Mouse (Mus musculus) heart, postnatal 0 days (tissue): ENCODE results near the gene Pole2. TPM values are rescaled to one million over a fixed set of nuclear protein-coding genes. Genes with fewer than 3 reads are reported as not detected.

Source experiments
- ATAC-seq: fragments of 200-750 bp; cut with Nextera tagmentation; 2 replicates; pipeline ENCODE4 v1.8.0; 2017; ENCODE audit warnings: low read depth, moderate number of reproducible peaks, moderate library complexity; ENCODE audit not compliant: insufficient read depth
- DNase-seq: peaks from one replicate; pipeline ENCODE4 v3.0.0-alpha.2; 2016; ENCODE audit warnings: low spot score
- H3K27ac ChIP-seq: fragments of 300-500 bp; sonication (generic); 2 replicates; pipeline ENCODE4 v1.5.1; 2014; ENCODE audit warnings: low read depth, mild to moderate bottlenecking
- H3K27me3 ChIP-seq: fragments of 300-500 bp; sonication (generic); 2 replicates; pipeline ENCODE4 v1.6.1; 2014; ENCODE audit warnings: low read length, mixed read lengths; ENCODE audit not compliant: control insufficient read depth, insufficient read depth
- H3K36me3 ChIP-seq: fragments of 300-500 bp; sonication (generic); replicated peaks from 2 replicates; pipeline ENCODE4 v1.6.1; 2014; ENCODE audit warnings: low read length, mixed read lengths; ENCODE audit not compliant: control insufficient read depth, insufficient read depth
- H3K4me1 ChIP-seq: fragments of 300-500 bp; sonication (generic); 2 replicates; pipeline ENCODE4 v1.6.1; 2014; ENCODE audit warnings: antibody characterized with exemption; ENCODE audit not compliant: control insufficient read depth, insufficient read depth
- H3K4me2 ChIP-seq: fragments of 300-500 bp; sonication (generic); 2 replicates; pipeline ENCODE4 v1.6.1; 2014; ENCODE audit warnings: low read depth, mild to moderate bottlenecking, low read length, moderate library complexity
- H3K4me3 ChIP-seq: fragments of 300-500 bp; sonication (generic); 2 replicates; pipeline ENCODE4 v1.5.1; 2014; ENCODE audit warnings: low read depth, low read length
- H3K9ac ChIP-seq: fragments of 300-500 bp; sonication (generic); replicated peaks from 2 replicates; pipeline ENCODE4 v1.6.1; 2014; ENCODE audit warnings: low read depth, low read length, mixed read lengths
- H3K9me3 ChIP-seq: fragments of 300-500 bp; sonication (generic); replicated peaks from 2 replicates; pipeline ENCODE4 v1.6.1; 2016; ENCODE audit warnings: low read length; ENCODE audit not compliant: control insufficient read depth
- CTCF ChIP-seq: IDR thresholded peaks from 2 replicates; pipeline ENCODE4 v1.5.1; 2016; ENCODE audit warnings: antibody characterized with exemption, control low read depth, low read depth
- EP300 ChIP-seq: IDR thresholded peaks from 2 replicates; pipeline ENCODE4 v1.6.1; 2016; ENCODE audit warnings: antibody characterized with exemption, low read depth
- WGBS: fragments of 180-500 bp; shearing (Covaris S2); extraction: QIAGEN DNeasy Blood & Tissue Kit; methylation state at CpG from one replicate; pipeline ENCODE4 v1.1.7; 2014; 5-methylcytosine and 5-hydroxymethylcytosine counted together
- polyA plus RNA-seq: library from polyadenylated mRNA; unstranded; fragments of >200 nt; fragmentation: Nextera tagmentation; extraction: Ambion mirVana; gene quantifications from 2 replicates; pipeline ENCODE4 v1.2.1, GENCODE M21; 2015
- total RNA-seq: library from RNA; depleted of rRNA; stranded (reverse); fragments of >200 nt; gene quantifications from 2 replicates; pipeline ENCODE4 v1.2.3, GENCODE M21; 2014; ENCODE audit warnings: low replicate concordance

Pole2 gene
- total and polyA plus RNA-seq, 2 experiments from 2014 or later: 0.88 to 5.0 TPM

DNA sequence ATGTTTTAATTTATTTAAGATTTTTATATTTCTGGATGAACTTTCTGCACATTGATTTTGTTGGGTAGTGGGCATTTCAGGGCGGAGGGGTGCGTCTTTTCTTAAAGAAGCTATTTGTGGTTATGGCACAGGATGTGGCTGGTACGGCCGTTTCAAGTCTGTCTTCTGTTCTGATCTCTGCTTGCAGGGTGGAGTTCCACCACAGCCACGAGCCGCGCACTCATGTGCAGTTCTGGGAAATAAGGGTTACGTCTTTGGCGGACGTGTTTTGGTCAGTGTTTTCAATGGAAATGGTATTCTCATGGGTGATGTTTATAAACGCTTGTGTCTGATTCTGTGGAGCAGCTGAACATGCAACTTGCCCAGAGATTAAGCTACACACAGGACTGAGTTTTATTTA, 29.8 kb upstream of the Pole2 start:
- Histone ChIP-seq H3K4me1 (no peaks in the 10 kb centered on the region), H3K4me3 (no peak overlapping the region), H3K36me3 (no peaks in the 10 kb centered on the region), H3K9me3 (no peaks in the 10 kb centered on the region), H3K9ac (no peak overlapping the region), H3K27ac (no peak overlapping the region), H3K4me2 (no peak overlapping the region), H3K27me3 (no peaks in the 10 kb centered on the region)
- ATAC-seq: no peak
- TF ChIP-seq EP300 (no peak), CTCF (no peak)
- no peak for DNase-seq
- 84% methylated on average over 11 of the region's 11 CpGs for WGBS

DNA sequence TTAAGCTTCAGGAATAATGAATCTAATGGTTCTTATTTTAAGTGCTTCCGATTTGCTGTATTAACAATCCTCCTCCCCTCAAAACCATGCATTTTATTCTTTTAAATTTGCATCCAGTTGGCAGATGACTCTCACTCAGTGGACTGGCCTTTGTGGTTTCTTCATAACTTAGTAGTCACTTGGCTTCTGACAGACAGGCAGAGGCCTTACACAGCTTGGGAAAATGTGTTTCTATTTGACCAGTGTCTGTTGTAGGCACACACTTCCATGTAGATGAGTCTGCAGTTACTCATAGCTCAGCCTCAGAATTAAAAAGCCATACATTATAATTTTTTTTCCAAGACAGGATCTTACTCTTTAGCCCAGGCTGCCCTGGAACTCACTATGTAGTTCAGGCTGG, 25.8 kb upstream of the Pole2 start:
- H3K9ac ChIP-seq: no peak overlapping the region
- no peak overlapping the region for H3K4me2 ChIP-seq
- DNase-seq: no peak
- no peak for ATAC-seq
- WGBS: 86% methylated on average over 1 of the region's 1 CpGs
- TF ChIP-seq EP300: no peak
- no peak for TF ChIP-seq CTCF
- no peaks in the 10 kb centered on the region for H3K27me3 ChIP-seq
- H3K36me3 ChIP-seq: peaks cover 4% of the 10 kb centered on the region
- H3K9me3 ChIP-seq: no peaks in the 10 kb centered on the region
- H3K4me3 ChIP-seq: no peak overlapping the region
- H3K4me1 ChIP-seq: no peaks in the 10 kb centered on the region
- no peak overlapping the region for H3K27ac ChIP-seq

DNA sequence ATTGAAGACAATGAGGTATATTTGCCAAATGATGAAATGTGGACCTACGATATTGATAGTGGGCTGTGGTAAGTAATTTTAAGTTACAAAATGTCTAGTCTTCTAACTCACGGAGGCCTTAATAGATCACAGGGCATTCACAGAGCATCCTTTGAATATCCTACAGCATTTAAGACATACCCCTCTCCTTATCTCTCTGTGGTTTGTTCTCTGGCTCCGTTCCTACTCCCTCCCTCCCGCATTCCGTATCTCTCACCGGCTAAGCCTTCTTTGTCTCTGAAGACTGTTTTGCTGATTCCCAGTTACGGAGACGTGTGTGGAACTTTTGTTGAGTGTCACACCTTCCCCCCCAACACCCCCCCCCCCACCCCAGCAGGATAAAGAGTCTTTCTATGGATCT, 22.8 kb upstream of the Pole2 start:
- no peak overlapping the region for H3K9ac ChIP-seq
- H3K4me2 ChIP-seq: no peak overlapping the region
- H3K4me3 ChIP-seq: no peak overlapping the region
- no peak overlapping the region for H3K27ac ChIP-seq
- WGBS: 34% methylated on average over 8 of the region's 8 CpGs
- H3K4me1 ChIP-seq: no peaks in the 10 kb centered on the region
- peaks cover 4% of the 10 kb centered on the region for H3K36me3 ChIP-seq
- TF ChIP-seq CTCF (no peak), EP300 (no peak)
- no peaks in the 10 kb centered on the region for H3K9me3 ChIP-seq
- ATAC-seq: no peak
- no peaks in the 10 kb centered on the region for H3K27me3 ChIP-seq
- DNase-seq: no peak

DNA sequence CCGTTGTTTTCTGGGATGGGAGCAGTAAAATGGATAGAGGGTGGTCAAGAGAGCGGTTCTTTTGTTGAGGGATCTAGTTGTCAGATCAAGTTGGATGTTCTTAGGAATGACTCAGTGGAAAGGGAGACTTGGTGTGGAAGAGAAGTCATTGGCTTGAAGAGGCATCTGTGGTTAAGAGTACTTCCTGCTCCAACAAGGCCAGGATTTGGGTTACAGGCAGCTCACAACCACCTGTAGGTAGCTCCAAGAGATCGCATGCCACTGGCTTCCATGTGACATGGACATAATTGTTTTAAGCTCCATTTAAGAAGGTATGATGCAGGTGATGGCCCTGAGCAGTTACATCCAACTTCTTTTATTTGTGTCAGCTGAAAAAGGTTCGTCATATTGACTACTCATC, 21.8 kb upstream of the Pole2 start:
- Histone ChIP-seq H3K36me3 (peaks cover 4% of the 10 kb centered on the region), H3K9ac (no peak overlapping the region), H3K9me3 (no peaks in the 10 kb centered on the region), H3K27me3 (no peaks in the 10 kb centered on the region), H3K27ac (no peak overlapping the region), H3K4me1 (no peaks in the 10 kb centered on the region), H3K4me3 (no peak overlapping the region), H3K4me2 (no peak overlapping the region)
- no peak for ATAC-seq
- WGBS: 88% methylated on average over 4 of the region's 4 CpGs
- DNase-seq: no peak
- no peak for TF ChIP-seq CTCF
- TF ChIP-seq EP300: no peak

DNA sequence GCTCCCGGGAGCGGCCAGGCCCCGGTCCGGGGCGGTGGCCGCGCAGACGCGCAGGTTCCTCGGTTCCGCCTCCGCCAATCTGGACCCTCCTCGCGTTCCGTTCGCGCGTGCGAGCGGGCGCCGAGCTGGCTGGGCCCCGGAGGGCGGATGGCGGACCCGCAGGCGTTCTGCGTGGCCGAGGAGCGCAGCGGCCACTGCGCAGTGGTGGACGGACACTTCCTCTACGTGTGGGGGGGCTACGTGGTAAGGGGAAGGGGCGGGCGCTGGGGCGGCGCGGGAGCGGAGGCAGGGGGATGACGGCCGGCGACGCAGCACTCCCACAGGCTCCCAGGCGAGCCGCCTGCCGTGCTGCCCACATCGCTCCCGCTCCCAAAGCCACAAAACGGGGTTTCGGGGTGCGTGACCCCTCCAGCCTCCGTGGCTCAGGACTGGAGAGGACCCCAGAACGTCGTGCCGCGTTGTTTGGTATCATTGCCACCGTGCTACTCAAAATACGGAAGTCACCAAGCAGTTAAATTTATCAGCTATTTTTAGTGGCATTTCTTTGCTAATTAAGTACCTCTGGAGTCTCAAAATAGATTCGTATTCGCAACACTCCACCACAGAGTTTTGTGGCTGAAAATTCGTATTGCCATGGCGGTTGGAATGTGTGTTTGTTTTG, 13.9 kb upstream of the Pole2 start:
- TF ChIP-seq EP300: no peak
- TF ChIP-seq CTCF: no peak
- Histone ChIP-seq H3K36me3 (no peaks in the 10 kb centered on the region), H3K4me1 (0 out of 2 replicates have a peak, but pooled peaks cover 7% of the 10 kb centered on the region), H3K4me3 (peak overlapping the region; percentile 71), H3K27me3 (no peaks in the 10 kb centered on the region), H3K4me2 (peak overlapping the region; percentile 77), H3K27ac (peak overlapping the region; percentile 83), H3K9ac (peak overlapping the region; percentile 88), H3K9me3 (no peaks in the 10 kb centered on the region)
- peak; percentile 60 for DNase-seq
- 2% methylated on average over 59 of the region's 64 CpGs for whole genome bisulfite sequencing
- peak; percentile 90 for ATAC-seq

DNA sequence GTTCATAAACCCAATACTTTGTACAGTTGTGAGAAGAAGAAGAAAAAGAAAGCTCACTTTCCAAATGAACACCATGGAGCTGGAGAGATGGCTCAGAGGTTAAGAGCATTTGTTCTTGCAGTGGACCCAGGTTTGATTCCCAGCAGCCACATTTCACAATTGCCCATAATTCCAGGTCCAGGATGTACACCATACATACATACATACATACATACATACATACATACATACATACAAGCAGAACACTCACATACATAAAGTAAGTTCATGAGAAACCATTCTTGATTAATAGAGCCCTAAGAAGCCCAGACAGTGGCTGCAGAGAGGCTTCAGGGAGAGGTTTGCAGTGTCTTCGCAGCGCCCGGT, 13.4 kb upstream of the Pole2 start:
- Histone ChIP-seq H3K36me3 (no peaks in the 10 kb centered on the region), H3K27me3 (no peaks in the 10 kb centered on the region), H3K4me1 (0 out of 2 replicates have a peak, but pooled peaks cover 7% of the 10 kb centered on the region), H3K27ac (peak overlapping the region; percentile 83), H3K9me3 (no peaks in the 10 kb centered on the region), H3K9ac (peak overlapping the region; percentile 88), H3K4me2 (peak overlapping the region; percentile 77), H3K4me3 (peak overlapping the region; percentile 71)
- no peak for DNase-seq
- TF ChIP-seq CTCF (no peak), EP300 (no peak)
- 0 out of 2 replicates have a peak, but pooled peaks have one; percentile 3 for ATAC-seq
- 2% methylated on average over 3 of the region's 3 CpGs for WGBS
